Mouse (Mus musculus) erythroblast, embryonic 14.5 days (primary cell): ENCODE results near the gene Gm21149.

ENCODE experiments used
- GATA1 ChIP-seq: IDR thresholded peaks from 2 replicates; pipeline ENCODE4 v1.6.1; 2012; ENCODE audit warnings: low read length, inconsistent platforms, mixed read lengths
- TAL1 ChIP-seq: IDR thresholded peaks from 3 replicates; pipeline ENCODE4 v1.6.1; 2012; ENCODE audit warnings: low read length, inconsistent platforms, mixed read lengths

GRCm38 (mm10) chr5:15506575-15507308 is 30.4 kb upstream of the Gm21149 start:
- no peak for TF ChIP-seq GATA1
- no peak for TF ChIP-seq TAL1
